Comparison of ENCODE assay signal across 11 mouse cellular contexts in genomic region chr1:35759010-35759409, GRCm38 (mm10).
DNase-seq lines count a peak whose midpoint lies in the region; ATAC-seq lines count a peak whose summit lies in the region.
"Had no signal": no experiment of that assay in that cellular context is flagged by ENCODE, and none has a peak within 500 bp of the region (broad histone marks: within the 10 kb centered on the region; RNA-seq: fewer than 3 reads in every experiment).

No protein-coding gene starts in this region.

- 83% methylated on average over 12 of the region's 12 CpGs for WGBS in heart, embryonic 12.5 days
- 80% methylated on average over 12 of the region's 12 CpGs for WGBS in liver, embryonic 11.5 days

- ATAC-seq in heart, embryonic 12.5 days (ENCODE audit: insufficient number of reproducible peaks, low FRiP score): no peak
- ATAC-seq in liver, embryonic 11.5 days (replicated peaks; ENCODE audit: low FRiP score): no peak
- ATAC-seq: intestine, postnatal 0 days had no signal

- H3K36me3 ChIP-seq in heart, embryonic 12.5 days: no peaks in the 10 kb centered on the region
- H3K36me3 ChIP-seq in liver, embryonic 11.5 days (ENCODE audit: control insufficient read depth, insufficient read depth, low read length): no peaks in the 10 kb centered on the region
- H3K36me3 ChIP-seq: liver, embryonic 15.5 days had no signal

- peaks cover 13% of the 10 kb centered on the region for H3K4me1 ChIP-seq in heart, embryonic 12.5 days (replicated peaks)
- H3K4me1 ChIP-seq in liver, embryonic 11.5 days (replicated peaks; ENCODE audit: control insufficient read depth, insufficient read depth, low read length): no peaks in the 10 kb centered on the region
- H3K4me1 ChIP-seq: liver, embryonic 15.5 days had no signal

- 0 out of 2 replicates have a peak overlapping the region, but pooled peaks have one; percentile 28 for H3K27ac ChIP-seq in heart, embryonic 12.5 days (ENCODE audit: poor library complexity, severe bottlenecking)
- H3K27ac ChIP-seq in liver, embryonic 11.5 days (ENCODE audit: low read depth, low read length): no peak overlapping the region
- H3K27ac ChIP-seq: liver, embryonic 15.5 days had no signal

- no peak for DNase-seq in heart, postnatal 4 days
- peak; percentile 26 for DNase-seq in forelimb bud, embryonic 11.5 days (ENCODE audit: low read depth, low spot score)
- DNase-seq in left cerebral cortex, adult 18-20 months (ENCODE audit: low spot score in 2 of 2): peak; percentile 77 to 85
- DNase-seq in right cerebral cortex, postnatal 10 days (ENCODE audit: low spot score in 2 of 2): peak; percentile 76 to 84
- DNase-seq in liver, embryonic 11.5 days (ENCODE audit: low spot score): no peak
- DNase-seq in kidney, postnatal 25 days: no peak
- DNase-seq in retina, embryonic 14.5 days (ENCODE audit: low spot score): no peak
- DNase-seq: thymus, adult 2 months had no signal

- H3K27me3 ChIP-seq in heart, embryonic 12.5 days (replicated peaks): no peaks in the 10 kb centered on the region
- H3K27me3 ChIP-seq in liver, embryonic 11.5 days (replicated peaks; ENCODE audit: control insufficient read depth, insufficient read depth, low read length): no peaks in the 10 kb centered on the region
- H3K27me3 ChIP-seq: liver, embryonic 15.5 days had no signal

- peaks cover 3% of the 10 kb centered on the region; the same call in 1 of the 2 replicates for H3K9me3 ChIP-seq in heart, embryonic 12.5 days (replicated peaks)
- no peaks in the 10 kb centered on the region for H3K9me3 ChIP-seq in liver, embryonic 11.5 days (ENCODE audit: control insufficient read depth, low read length)
- H3K9me3 ChIP-seq: liver, embryonic 15.5 days had no signal

- no peak overlapping the region for H3K4me2 ChIP-seq in heart, embryonic 12.5 days
- no peak overlapping the region for H3K4me2 ChIP-seq in liver, embryonic 11.5 days
- H3K4me2 ChIP-seq: liver, embryonic 15.5 days had no signal

- no peak overlapping the region for H3K9ac ChIP-seq in heart, embryonic 12.5 days
- H3K9ac ChIP-seq in liver, embryonic 11.5 days (ENCODE audit: low read depth, low read length): no peak overlapping the region
- H3K9ac ChIP-seq: liver, embryonic 15.5 days had no signal

- H3K4me3 ChIP-seq in heart, embryonic 12.5 days: no peak overlapping the region
- no peak overlapping the region for H3K4me3 ChIP-seq in liver, embryonic 11.5 days (ENCODE audit: low read depth, low read length)
- H3K4me3 ChIP-seq: liver, embryonic 15.5 days had no signal

Comparison
In these comparisons a context has a peak if more than half of its experiments do, and no peak if none do; other contexts are left out.
1. DNase-seq: peak in forelimb bud, embryonic 11.5 days (single experiment), left cerebral cortex, adult 18-20 months (2 of 2) and right cerebral cortex, postnatal 10 days (2 of 2); none in heart, postnatal 4 days (single experiment), liver, embryonic 11.5 days (single experiment), kidney, postnatal 25 days (0 of 2) and retina, embryonic 14.5 days (single experiment).